Mouse (Mus musculus) embryo, embryonic 11 days (tissue): ENCODE results near the gene Rps25.
"Not testable (repeated sequence)": the region's sequence is repeated elsewhere in the genome, so short reads cannot be mapped to it uniquely, and the experiment has no call there.

Source experiments
- DNase-seq: peaks from one replicate; pipeline ENCODE4 v3.0.0-alpha.2; 2015

Rps25 gene

DNA sequence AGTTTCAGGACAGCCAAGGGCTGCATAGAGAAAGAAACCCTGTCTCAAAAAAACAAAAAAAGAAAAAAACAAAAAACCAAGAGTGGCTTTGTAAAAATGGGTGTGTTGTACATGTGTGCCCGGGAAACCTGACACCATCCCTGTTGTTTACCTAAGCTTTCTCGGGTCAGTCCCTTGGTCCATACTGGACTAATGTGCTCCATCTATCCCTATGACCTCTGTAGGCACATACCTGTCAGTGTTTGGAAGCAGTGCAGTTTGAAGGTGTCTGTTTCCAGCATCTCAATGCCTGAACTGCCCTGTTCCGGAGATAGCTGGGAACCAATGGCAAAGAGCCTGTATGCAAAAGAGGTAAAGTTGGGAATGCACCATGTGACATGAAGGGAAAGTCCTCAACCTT lies 1.9 kb upstream of the Rps25 start:
- no peak for DNase-seq

DNA sequence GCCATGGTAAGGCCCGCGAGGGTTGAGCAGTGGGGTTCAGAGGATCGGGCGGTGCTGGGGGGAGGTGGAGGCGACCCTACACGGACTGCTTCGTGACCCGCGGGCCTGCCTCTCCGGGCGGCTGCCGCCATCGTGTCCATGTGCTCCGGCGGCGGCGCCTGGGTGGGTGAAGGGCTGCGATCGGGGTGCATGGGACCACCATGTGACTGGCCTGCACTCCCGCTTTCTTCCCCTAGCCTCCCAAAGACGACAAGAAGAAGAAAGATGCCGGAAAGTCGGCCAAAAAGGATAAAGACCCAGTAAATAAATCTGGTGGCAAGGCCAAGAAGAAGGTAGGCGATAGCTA lies 786 bp downstream of the Rps25 start:
- DNase-seq = no peak

DNA sequence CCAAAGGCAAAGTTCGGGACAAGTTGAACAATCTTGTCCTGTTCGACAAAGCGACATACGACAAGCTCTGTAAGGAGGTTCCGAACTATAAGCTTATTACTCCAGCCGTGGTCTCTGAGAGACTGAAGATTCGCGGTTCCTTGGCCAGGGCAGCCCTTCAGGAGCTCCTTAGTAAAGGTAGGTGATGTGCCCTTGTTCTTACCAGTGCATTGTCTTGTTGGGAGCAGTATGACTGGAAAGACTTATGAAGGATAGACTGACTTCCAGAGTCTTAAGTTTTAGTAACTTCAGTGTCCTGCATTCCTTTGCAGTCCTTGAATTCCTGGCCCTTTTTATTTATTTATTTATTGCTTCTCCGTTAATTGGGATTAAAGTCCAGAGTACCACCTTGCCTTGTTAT lies 1.8 kb downstream of the Rps25 start:
- DNase-seq = not testable (repeated sequence)

DNA sequence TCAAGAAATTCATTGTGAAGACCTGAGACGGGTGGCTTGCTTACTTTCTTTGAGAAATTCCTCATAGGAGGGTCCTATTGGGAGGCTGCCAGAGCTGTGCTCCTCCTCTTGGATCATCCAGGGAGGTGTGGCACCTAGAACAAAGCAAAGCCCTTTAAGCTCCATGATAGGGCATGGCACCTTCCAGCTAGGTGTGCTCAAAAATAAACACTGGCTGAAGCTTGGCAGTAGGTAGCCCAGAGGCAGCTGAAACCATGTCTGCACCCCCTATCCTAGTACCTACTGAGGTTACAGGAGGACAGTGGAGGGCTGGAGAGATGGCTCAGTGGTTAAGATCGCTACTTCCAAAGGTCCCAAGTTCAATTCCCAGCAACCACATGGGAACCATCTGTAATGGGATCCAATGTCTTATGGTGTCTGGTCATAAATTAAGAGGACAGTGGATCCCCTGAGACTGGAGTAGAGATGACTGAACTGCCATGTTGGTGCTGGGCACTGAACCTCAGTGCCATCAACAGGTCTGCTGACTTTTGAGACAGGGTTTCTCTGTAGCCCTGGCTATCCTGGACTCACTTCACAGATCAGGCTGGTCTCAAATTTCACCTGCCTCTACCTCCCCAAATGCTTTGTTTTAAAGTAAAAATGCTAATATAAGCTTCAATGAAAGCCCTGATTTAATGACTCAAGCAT lies 3.9 kb downstream of the Rps25 start:
- DNase-seq = no peak

DNA sequence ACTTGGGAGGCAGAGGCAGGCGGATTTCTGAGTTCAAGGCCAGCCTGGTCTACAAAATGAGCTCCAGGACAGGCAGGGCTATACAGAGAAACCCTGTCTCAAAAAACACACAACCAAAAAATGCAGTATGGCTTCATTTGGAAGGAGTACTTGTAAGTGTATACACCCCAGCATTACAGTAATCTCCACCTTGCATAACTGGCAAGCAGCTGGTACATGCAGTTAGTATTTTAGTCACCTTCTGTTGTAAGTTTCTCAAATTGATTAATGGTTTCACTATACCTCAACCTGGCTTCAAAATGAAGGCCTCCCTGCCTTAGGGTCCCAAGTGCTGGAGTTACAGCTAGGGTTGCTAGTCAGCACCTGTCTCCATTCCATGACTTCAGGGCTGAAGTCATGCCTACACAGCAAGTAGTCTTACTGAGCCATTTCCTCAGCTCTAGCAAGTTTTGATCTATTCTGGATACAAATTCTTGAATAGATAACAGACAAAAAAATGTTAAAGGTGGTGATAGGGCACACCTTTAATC lies 4.7 kb downstream of the Rps25 start:
- DNase-seq = no peak

DNA sequence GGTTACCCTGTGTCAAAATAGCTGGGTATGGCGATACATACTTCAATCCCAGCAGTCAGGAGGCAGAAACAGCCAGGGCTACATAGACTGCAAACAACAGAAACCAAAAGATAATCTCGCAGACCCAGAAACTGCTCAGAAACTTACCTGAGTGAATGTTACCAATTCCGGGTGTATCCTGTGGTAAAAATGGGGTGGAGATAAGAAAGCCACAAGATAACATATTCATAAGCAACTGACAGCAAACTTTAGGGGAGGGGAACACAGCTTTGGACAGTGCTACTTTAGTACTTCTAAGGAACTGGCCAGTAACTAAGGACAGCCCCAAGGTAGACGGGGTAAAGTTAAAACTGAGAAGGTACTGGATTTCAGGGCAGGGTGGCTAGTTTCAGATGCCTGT lies 5.4 kb downstream of the Rps25 start:
- no peak for DNase-seq

DNA sequence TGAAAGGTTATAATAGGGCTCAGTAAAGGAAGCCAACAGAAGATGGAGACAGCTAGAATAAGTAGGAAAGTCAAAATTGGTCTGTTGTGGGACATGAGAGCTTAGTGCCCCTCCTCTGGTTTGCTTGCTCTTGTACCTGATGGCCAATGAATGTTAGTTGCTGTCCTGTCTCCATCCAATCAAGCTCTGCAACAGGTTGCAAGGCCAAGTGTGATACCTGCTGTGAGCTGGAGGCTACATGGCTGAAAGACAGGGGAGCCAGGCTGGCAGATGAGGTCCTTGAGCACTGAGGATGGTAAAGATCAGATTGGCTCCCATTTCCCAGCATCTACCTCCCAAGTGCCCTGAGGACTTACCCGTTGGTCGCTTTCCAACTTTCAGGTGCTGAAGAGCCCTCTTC lies 5.8 kb downstream of the Rps25 start:
- DNase-seq = no peak

DNA sequence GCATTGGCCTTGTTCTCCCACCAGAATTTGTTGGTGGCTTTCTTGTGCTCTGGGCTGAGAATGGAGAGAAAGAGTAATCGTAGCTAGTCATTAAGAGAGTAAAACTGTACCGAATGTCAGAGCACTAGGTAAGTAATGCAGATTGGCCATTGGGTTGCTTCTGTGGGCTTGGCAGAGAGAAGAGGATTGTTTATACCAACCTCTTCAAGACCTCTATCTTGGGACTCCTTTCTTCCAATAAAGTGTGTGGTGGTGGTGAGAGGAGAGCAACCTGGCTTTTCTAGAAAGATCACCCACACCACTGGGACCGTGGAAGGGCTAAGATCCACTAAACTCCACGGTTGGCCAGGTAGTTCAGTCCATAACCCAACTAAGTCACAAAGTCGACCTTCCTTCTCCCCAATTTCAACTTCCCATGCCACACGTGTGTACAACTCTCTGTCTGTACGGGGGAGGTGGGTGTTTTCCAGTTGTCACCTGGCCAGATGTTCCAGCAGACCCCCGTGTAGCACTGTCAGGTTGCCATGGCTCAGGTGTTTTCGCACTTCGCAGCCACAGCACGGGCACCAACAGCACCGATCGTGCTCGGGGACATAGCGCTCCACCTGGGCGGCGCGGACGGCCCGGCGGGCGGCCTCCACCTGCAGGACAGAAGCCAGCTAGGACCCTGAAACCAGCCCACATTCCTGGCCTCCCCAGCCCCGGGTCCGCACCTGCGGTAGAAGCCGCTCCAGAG lies 10.4 kb downstream of the Rps25 start:
- DNase-seq = no peak

DNA sequence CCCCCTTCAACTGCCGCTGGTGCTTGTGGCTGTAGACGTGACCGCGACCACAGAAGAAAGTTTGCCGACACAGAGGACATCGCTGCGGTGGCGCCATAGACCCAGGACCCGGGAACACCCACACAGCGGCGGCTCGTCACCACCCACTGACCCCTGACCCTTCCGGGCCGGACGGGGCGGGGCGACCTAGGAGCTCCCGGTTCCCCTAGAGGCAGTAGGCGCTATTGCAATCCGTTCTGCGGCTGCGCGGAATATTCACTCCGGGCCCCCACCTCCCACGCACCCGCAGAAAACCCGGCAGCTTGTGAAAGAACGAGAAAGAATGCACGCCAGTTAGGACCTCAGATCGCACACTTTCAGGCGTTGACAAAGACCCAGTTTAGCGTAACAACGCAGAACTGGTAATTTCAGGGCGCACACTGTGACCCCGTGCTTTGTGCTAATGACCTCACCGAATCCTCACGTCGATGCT lies 11.0 kb downstream of the Rps25 start:
- peak; percentile 96 for DNase-seq

DNA sequence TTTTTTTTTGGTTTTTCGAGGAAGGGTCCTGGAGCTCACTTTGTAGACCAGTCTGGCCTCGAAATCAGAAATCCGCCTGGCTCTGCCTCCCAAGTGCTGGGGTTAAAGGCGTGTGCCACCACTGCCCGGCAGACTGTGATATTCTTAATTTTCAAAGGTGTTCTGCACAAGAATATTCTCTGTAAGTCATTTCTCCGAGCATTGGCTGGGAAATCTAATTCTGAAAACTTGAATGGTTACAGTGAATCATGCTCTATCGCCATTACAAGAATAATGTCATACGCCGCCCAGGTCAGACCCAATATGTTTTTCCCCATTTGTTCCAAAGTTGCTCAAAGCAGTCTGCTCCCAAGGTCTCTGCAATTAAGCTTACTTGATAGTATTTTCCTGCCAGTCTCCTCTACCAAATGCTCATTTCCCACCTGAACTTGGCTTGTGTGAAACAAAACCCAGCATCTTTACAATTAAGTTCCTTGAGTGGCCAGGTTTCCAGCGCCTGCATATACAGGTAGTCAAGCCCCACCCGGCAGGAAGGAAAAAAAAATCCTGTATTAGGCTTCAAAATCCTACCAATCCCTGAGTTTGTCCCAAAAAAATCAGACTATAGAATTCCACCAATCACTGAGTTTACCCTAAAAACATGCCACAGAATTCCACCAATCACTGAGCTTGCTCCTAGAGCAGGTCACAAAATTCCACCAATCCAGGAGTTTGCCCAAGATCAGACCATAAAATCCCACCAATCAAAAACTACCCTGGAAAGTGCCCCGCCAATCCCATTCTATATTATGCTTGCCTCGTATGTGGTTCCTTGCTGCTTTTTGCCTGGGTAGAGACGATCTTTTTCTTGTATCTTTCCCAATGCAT lies 11.8 kb downstream of the Rps25 start, which contains the start of gene Ccdc84:
Gene Ccdc84 (minus strand): TSS at position 51 of the 867 bp plus-strand sequence.
- DNase-seq = no peak

DNA sequence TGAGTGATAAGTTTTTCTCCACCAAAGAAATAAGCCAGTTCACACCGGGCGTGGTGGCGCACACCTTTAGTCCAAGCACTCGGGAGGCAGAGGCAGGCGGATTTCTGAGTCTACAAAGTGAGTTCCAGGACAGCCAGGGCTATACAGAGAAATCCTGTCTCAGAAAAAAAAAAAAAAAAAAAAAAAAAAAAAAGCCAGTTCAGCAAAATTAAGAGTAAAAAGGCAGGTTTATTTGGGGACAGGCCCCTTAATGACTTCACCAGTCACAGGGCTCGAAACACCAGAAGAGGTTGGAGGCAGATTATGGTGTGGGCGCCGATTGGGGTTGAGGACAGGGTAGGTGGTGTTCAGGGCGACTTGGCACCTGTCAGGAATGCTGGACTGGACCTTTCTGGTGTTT lies 12.8 kb downstream of the Rps25 start:
- DNase-seq = not testable (repeated sequence)

DNA sequence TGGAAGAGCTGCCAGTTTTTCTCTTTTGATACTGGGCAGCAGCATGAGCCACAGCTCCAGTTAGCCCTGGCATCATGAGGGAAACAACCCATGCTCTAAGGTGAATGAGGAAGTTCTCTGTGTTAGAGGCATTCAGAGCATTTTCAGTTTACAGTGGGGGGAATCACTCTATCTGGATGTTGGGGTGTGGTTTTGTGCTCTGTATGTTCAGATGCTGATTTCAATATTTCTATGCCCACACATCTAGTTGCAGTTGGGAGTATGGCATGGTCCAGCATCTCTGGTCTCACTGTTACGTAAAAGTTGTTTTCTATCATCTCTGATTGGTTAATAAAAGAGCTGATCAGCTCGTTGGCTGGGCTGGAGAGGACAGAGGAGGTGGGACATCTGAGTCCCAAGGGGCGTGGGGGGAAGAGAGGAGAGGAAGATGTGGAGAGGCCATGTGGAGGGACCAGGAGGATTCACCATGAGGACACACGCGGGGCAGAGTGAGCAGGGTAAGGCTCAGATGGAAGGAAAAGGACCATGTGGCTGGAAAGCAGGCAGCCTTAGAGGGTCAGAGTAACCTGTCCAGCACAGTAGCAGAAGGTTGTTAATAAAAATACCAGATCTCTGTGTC lies 13.4 kb downstream of the Rps25 start:
- DNase-seq = no peak

DNA sequence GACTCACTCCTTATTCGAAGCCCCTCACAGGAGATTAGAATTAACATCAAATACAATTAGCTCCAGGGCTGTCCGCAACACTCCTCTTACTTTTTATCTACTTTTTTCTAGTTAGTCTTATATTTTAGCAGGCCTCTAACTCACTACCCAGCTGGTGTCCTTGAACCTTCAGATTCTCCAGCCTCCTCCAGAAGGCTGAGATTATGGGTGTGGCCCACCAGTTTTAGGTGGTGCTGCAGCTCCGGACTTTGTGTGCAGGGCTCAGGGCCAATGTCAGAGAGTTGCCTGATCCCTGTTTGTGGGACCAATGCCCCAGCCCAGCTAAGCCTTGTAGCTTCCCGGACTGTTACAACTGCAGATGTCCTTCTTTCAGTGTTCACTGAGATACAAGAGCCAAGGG lies 16.6 kb downstream of the Rps25 start:
- no peak for DNase-seq

DNA sequence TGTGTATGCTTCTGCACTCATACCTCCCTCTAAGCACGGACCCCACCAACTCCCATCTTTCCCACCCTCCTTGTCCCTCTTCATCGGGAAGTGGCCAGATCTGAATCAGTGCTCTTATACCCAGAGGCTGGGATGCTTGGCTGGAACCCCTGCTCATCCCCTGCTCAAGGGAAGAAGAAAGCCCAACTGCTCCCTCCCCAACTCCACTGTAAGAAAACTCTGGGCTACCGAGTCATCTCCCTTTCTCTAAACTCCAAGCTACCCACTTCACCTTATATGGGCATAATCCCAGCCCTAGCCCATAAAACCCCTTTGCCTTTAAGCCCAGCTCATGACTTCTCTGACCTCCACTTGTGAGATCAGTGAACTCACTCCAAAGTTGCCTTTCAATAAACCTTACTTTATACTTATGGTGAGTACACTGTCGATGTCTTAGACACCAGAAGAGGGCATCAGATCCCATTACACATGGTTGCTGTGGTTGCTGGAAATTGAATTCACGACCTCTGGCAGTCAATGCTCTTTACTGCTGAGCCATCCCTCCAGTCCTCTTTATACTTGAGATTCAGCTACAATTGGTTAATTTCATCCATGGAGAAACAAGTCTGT lies 25.7 kb downstream of the Rps25 start:
- DNase-seq = no peak

DNA sequence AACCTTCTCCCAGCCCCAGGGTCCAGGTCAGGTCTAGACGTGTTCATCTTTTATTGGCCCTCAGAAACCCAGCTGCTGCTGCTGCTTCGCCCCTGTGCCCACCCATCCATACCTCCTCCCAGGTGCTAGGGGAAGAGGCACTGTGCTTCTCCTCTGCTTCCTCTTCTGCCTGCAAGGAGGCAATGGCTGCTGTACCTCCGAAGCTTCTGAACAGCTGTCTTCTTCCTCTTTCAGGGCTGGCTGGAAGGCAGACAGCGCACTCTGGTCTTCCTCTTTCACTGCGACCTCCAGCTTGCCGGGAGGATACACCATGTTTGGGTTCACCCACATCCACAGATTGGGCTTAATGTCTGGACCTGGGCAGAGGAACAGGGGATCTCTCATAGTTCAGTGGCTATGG lies 28.8 kb downstream of the Rps25 start:
- no peak for DNase-seq

DNA sequence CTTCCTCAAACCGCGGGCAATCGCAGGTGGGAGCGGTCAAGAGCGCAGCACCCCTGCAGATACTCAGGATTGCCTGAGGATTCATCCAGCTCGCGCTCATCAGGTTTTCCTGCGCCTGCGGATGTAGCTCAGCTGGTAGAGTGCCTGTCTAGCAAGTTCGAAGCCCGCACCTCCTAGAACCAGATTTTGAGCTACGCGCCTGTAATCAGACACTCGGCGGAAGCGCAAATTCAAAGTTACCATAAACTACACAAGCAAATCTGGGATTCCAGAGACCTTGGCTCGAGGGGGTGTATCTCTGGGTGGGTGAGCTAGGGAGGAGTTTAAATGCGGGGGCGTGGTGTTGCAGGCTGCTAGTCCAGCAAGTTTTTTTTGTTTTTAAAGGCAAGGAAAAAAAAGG lies 34.0 kb downstream of the Rps25 start, which contains the start of gene Foxr1:
Gene Foxr1 (minus strand): TSS at position 176 of the 400 bp plus-strand sequence.
- DNase-seq = no peak

DNA sequence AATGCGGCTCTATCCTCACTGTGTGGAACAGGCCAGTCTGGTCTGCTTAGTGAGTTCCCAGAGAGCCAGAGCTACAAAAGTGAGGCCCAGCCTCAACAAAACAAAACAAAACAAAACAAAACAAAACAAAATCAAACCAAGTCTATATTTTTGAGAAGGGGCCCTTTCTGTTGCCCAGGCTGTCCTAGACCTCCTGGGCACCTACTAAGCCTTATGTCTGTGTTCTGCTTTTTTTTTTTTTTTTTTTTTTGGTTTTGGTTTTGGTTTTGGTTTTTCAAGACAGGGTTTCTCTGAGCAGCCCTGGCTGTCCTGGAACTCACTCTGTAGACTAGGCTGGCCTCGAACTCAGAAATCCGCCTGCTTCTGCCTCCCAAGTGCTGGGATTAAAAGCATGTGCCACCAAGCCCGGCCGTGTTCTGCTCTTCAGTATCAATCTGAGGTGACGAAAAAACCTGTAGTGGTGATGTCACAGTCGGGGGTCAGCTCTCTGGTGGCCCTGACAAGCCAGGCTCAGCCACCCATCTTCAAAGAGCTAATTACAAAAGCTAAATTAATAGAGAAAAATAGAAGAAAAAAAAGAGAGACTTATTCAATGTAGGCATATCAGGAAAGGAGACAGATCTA lies 37.6 kb downstream of the Rps25 start:
- DNase-seq = not testable (repeated sequence)

DNA sequence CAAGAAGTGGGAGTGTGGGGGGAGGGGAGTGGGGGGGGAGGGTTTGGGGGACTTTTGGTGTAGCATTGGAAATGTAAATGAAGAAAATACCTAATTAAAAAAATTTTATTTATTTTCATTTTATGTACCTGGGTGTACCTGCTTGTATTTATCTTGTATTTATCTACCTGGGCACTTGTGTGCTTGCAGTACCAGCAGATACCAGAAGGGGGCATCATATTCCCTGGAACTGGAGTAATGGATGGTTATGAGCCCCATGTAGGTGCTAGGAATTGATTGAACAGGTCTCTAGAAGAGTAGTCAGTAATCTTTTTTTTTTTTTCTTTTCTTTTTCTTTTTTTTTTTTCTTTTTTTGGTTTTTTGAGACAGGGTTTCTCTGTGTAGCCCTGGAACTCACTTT lies 43.4 kb downstream of the Rps25 start:
- DNase-seq = no peak

DNA sequence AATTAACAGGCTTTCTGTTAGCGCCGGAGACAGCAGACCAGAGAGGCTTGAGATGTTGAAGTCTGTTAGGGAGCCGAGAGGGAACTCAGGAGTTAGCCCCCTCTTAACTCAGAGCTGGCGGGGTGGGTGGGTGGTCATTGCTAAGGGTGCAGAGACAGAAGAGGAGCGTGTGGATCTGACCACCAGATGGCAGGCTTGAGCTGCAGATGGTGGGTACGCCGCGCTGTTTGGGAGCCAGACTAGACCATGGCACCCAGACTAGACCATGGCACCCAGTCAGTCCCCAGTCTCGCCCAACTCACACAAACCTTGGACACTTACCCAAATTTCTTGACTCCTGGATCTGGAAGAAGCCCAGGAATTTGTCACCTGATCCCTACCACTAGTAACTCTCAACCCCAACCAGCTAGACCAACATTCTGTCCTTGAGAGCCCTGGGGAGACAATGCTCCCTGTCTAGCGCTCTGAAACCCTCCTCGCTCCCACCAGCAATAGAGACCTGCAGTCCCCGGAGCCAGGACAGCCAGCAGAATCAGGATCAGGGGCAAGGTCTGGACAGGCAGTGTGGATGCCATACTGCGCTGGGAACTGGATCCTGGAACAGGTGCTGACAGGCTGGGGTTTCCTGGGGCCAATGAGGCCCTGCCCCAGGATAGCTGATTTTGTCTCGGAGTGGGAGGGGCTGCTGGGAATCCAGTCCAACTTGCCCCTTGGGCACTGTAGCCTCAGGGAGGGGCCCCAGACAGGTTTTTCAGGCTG lies 47.4 kb downstream of the Rps25 start:
- peak; percentile 87 for DNase-seq

DNA sequence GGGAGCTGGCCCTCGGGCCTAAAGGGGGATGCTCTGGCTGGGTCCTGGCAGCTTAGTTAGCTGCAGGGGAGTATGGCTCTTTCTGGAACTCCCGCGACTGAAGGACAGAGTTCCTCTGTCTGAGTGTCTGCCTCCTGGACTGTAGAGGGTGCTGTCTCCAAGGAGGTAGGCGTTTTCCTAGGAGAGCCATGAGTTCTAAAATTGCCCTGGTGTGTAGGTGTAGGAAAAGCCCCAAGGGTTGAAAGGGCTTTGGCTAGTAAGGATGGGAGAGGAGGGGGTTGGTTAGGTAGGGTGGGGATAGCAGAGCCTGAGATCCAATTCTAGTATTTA lies 47.9 kb downstream of the Rps25 start, which contains the start of gene Upk2:
Gene Upk2 (minus strand): TSS at position 86 of the 330 bp plus-strand sequence.
- peak; percentile 22 for DNase-seq
